Mouse (Mus musculus): Measurements from ENCODE around the gene Itga10.
A peak's percentile ranks its signal among the peaks of the same experiment; 100 is the strongest.
"Not testable (repeated sequence)": the region's sequence is repeated elsewhere in the genome, so short reads cannot be mapped to it uniquely, and the experiment has no call there.

Itga10 gene

DNA sequence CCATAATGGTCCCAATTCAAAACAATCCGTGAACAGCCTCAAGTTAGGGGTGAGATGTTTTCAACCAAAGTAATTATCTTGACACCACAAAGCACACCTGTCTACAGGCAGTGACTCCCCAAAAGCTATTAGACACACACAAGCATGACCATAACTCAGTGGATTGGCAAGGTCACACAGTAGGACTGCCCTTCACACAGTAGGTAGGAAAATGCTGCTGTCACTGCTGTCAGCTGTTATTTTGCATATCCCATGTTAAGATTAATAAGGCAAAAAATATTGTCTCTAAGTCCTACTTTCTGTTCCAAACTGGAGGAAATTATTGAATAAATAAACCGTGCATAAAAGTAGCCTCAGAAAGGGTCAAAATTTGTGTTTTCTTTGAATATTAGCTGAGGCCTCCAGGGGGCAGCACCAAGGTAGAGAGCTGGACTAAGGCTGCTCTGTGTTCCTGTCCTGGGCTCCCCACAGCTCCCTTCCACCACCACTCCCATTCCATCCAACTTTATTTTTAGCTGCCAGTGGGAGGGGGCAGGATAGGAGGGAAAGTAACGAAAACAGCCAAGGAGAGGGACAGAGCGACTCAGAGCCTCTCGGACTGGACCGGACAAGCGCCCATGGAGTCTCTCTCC lies at the start of gene Itga10:
TSS of gene Itga10 (plus strand) at position 567 of the 632 bp plus-strand sequence.
- DNase-seq = peak; percentile 32

DNA sequence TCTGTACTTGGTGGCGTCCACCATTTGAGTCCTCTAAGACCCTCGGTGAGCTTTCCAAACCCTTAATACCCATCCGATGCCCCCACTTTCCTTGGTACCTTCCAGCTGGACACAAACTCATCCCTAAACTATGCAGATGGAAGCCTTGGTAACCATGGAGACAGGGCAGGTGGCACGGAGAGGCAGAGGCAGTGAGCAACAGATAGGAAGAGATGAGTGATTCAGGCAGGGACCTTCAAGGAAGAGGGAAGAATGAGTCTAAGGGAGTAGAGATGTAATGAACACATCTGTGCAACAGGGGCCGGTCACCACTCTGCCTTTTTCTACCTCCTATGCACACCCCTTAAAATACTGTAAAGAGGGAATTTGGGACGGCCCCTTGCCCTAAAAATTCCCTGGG lies 49.7 kb upstream of the Itga10 start:
- DNase-seq = peak; percentile 71

DNA sequence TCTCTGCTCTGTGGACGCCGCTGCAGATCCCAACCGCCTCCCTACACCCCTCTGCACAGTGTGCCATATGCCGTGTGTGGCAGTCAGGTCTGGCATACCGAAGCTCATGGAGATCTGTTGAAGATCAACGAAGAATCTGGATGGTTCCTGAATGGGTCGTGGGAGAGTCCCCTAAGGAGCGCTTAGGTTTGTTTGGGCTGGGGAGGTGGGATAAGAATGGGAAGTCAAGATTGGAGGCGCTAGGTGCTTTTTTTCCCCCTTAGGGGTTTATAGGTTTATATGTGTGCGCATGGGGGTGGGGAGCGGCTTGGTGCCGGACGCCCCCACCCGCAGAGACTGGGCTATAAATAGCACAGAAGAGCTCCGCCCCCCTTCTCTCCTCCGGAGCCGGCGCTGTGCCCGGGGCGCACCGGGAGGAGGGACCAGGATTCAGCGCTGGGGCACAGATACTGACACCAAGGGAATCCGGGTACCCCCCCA lies 49.1 kb upstream of the Itga10 start, which contains the start of gene Ankrd34a:
TSS of gene Ankrd34a (plus strand) at position 409 of the 480 bp plus-strand sequence.
- peak; percentile 92 for DNase-seq

DNA sequence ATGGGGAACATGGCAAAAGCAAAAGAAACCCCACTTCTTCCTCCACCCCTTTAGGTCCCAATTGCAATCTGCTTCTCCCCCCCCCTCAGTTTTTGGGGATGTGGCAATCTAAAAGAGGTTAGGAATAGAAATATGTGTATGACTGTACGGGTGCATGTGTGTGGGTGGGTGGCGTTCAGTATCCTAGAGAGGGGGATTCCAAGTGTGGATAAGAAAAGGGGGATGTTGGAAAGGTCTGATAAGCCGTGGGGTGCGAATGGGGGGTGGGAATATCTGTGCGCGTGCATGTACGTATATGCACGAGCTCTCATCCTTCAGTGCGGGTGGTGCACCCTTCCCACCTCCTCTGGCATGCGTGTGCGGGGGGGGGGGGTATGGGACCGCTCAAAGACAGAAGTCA lies 48.5 kb upstream of the Itga10 start:
- DNase-seq = peak; percentile 75

GRCm38 (mm10) chr3:96597435-96597891 lies 47.9 kb upstream of the Itga10 start:
- peak; percentile 73 for DNase-seq

DNA sequence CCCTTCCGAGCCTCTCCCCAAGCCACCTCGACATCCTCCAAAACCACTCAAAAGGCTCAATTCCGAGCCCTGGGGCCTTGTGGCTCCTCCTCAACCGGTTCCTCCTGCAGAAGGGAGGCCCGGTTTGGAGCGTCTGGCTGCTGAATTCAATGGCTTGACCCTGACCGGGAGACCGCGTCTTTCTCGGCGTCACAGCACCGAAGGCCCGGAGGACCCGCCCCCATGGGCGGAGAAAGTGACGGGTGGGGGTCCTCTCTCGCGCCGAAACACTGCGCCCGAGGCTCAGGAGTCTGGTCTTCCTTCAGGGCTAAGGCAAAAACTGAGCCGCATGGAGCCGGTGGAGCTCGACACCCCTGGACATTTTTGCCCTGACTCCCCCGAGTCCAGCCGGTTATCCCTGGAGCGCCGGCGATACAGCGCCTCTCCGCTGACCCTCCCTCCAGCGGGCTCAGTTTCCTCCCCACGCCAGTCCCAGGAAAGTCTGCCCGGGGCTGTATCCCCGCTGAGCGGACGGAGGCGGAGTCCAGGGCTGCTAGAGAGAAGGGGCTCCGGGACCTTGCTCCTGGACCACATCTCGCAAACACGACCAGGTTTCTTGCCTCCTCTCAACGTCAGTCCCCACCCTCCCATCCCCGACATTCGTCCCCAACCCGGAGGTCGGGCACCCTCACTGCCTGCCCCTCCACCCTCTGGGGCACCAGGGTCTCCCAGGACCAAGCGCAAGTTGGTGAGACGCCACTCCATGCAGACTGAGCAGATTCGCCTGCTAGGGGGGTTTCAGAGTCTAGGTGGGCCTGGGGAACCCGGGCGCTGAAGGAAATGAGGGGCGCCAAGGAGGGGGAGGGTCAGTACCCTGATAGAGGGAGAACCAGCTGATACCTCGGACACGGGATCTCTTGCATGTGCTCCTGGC lies 47.0 kb upstream of the Itga10 start:
- DNase-seq = peak; percentile 73

DNA sequence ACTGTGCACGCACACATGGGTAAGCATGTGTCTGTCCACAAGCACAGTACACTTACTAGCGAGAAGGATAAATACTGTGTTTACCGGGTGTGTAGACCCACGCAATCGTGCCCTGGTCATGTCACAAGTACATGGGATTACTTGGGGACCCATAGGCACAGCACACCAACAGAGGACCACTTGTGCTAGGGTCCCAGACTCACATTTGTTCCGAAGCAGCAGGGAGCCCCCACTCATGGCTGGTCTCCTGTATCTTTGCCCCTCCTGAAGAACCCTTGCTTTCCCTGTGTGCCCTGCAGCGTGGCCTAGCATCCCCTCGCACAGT lies 46.4 kb upstream of the Itga10 start:
- no peak for DNase-seq

- no peak for DNase-seq
These were observed 46.0 kb upstream of the Itga10 start for GRCm38 (mm10) chr3:96599411-96599810.

- peak; percentile 95 for DNase-seq
These were observed 44.6 kb upstream of the Itga10 start, which contains the start of gene Lix1l for GRCm38 (mm10) chr3:96600639-96601250. Lix1l (plus strand) TSS chr3:96601149.

DNA sequence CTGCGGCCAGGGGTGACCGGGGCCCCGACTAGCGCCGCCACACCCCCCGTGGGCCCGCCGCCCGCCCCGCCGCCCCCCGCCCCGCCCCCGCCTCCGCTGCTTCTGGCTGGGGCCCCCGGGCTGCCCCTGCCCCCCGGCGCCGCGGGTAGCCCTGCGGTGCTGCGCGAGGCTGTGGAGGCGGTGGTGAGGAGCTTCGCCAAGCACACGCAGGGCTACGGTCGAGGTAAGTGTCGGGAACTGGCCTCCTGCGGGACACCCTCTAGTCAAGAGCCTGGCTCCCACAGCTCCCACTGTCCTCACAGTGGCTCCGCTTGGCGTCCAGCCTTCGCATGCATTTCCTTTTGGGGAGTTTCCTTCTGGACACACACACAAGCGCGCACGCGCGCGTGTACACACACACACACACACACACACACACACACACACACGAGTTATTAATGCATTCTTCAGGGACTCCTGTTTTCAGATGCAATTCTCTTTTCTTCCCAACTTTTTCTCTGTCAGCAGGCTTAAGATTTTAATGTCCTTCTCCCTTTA lies 44.1 kb upstream of the Itga10 start:
- DNase-seq = peak; percentile 82

DNA sequence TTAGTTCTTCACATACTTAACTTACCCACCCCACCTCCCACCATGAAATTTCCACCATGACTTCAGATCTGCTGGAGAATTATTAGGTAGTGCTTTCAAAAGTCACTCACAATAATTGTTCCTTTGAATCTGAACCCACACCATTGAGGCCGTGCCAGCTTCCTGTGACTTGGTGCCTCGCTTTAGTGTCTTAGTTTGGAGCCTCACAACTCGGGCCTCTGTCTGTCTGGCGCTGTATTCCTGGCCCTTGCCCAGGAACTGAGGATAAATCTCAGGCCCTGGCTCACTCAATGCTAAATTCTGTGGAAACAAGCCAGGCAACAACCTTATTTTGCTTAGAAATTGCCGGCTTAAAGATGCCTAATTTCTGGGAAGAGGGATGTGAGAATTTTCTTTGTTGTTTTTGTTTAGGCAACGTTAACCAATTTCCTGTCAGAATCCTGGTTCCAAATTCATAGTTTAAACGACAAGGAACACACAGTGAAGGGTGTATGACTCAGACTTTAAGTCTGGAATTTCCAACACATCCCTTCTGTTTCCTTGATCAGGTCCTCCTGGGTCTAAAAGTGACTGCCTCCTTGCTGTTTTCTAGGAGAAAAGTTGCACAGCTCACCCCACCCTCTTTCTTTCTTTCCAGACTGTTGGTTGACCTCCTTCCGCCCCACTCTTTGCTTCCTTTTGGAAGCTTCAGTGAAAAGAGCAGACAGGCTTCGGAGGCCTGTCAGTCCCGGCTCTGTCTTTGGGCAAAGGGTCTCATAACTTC lies 43.3 kb upstream of the Itga10 start:
- DNase-seq = peak; percentile 66

DNA sequence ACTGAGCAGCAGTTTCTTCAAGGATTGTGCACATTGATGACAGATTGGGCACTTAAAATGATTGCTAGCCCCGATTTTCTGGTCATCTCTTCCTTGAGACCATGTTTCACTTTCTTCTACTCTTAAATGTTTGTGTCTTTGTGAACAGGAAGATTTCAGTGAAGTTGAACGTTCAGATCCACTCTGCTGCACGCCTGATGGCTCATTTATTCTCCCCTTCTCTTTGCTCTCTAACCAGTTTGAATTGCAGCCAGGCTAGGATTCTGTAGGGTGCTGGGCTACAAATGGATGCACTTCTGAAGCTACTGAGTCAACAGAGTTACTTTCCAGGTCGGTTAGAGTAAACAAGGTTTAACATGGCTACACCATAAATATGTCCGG lies 42.7 kb upstream of the Itga10 start:
- DNase-seq = no peak

DNA sequence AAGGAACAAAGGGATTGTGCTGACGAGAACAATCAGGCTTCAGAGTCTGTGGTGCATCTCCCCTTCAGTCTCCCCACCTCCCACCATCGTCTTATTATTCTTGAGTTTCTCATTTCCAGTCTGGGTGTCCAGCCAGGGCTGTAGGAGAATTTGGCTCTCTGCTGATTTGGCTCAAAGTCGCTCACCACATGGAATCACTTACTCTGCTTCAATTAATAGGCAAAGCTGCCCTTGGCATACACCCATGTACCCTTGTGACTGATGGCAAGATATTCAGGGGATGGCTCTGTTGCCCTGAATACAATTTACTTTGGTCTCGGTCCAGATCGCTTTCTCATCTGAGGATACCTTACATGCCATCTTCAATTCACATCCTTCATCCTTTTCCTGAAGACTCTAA lies 42.1 kb upstream of the Itga10 start:
- peak; percentile 70 for DNase-seq

- not testable (repeated sequence) for DNase-seq
These were observed 39.4 kb upstream of the Itga10 start for GRCm38 (mm10) chr3:96606007-96606406.

DNA sequence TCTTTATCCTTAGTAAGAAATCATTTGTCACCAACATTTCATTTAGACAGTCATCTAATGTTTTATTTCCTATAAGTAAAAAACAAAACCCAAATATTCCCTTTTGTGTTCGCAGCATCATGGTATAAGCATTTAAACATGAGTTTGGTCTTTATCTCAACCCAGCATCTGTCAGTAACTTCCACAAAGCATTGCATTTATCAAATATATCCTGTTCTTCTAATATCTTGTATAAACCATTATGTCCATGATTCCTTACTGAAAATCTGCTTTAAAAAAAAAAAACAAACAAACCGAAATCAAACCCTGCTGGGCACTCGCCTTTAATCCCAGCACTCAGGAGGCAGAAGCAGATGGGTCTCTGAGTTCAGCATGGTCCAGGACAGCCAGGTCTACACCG lies 38.8 kb upstream of the Itga10 start:
- no peak for DNase-seq

DNA sequence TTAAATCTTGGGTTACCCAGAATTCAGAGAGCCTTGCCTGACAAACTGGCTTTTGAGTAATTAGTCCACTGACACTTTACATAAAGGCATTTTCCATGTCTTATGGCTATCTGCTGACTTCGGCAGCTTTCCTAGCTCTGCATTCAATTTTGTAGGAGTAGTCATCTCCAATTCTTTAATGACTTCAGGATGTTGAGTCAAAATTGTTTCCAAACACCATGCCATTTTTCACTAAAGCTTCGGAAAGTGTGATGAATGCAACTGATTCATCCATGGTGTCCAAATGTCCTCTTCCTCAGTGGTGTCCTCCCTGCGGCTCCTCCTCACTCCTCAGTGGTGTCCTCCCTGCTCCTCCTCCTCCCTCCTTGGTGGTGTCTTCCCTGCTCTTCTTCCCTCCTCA lies 27.4 kb upstream of the Itga10 start:
- no peak for DNase-seq

DNA sequence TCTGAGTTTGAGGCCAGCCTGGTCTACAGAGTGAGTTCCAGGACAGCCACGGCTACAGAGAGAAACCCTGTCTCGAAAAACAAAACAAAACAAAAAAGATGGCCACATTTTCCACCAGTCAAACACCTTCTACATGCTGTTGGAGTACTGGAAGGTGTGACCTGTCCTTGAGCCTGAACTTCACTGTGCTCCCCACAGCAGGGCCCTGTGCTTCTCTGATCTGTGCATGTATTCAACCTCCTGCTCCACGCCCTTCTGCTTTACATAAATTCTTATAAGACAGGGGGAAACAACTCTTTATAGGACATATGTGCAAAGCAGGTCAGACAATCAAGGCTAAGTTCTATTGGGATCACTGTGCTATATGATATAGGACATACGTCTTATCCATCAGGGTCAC lies 22.2 kb upstream of the Itga10 start:
- no peak for DNase-seq

- DNase-seq = peak; percentile 95
These were observed 15.4 kb upstream of the Itga10 start, which contains the start of gene Rbm8a for GRCm38 (mm10) chr3:96629729-96630600. Rbm8a (plus strand) TSS chr3:96629933.

DNA sequence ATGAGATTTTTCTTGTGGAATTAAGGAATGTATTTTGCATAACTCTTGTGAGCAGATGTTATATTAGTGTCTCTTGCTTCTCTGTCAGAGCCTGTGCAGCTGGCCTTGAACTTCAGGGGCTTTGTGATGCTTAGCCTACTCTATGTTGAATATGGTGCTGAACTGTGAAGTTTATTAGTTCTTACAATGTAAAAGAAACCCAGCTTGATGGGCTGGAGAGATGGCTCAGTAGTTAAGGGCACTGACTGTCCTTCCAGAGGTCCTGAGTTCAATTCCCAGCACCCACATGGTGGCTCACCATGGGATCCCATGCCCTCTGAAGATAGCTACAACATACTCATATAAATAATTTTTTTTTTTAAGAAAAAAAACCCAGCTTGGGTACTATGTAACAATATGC lies 13.3 kb upstream of the Itga10 start:
- DNase-seq = no peak

GRCm38 (mm10) chr3:96634015-96634414 lies 11.4 kb upstream of the Itga10 start:
- DNase-seq = no peak

Measured in cerebellum, adult 11-12 months (tissue).